Mouse (Mus musculus) CH12.LX (cell line): ENCODE results near the gene Cdk2ap2. TPM values are rescaled to one million over a fixed set of nuclear protein-coding genes. Genes with fewer than 3 reads are reported as not detected.

Experiments used
- DNase-seq: peaks from one replicate; pipeline ENCODE4 v3.0.0-alpha.2; 2013; ENCODE audit errors: extremely low read depth
- H3K27ac ChIP-seq: 2 replicates; pipeline ENCODE4 v1.5.1; 2012; ENCODE audit warnings: low read depth, mild to moderate bottlenecking, control low read depth, moderate library complexity; ENCODE audit not compliant: insufficient read depth
- H3K27me3 ChIP-seq: replicated peaks from 2 replicates; pipeline ENCODE3; 2012; ENCODE audit warnings: inconsistent platforms
- H3K36me3 ChIP-seq, 2 experiments: replicated peaks in 1 of 2; 2 replicates each; pipeline versions ENCODE3 to v1.6.1; 2012; ENCODE audit warnings: inconsistent platforms in 1 of 2, low read length in 1 of 2, mild to moderate bottlenecking in 1 of 2, mixed read lengths in 1 of 2, moderate library complexity in 1 of 2; ENCODE audit not compliant: control insufficient read depth in 1 of 2, insufficient read depth in 1 of 2
- H3K4me1 ChIP-seq, 2 experiments: 2 replicates each; pipeline ENCODE4 v1.6.1; 2012; ENCODE audit warnings: inconsistent platforms in 1 of 2, moderate library complexity in 1 of 2; ENCODE audit not compliant: insufficient read depth in 2 of 2, control insufficient read depth in 1 of 2
- H3K4me2 ChIP-seq: 2 replicates; pipeline ENCODE4 v1.6.1; 2012; ENCODE audit warnings: low read depth, mild to moderate bottlenecking, control low read depth; ENCODE audit not compliant: poor library complexity, insufficient read depth, severe bottlenecking
- H3K4me3 ChIP-seq, 3 experiments: fragments of 150-350 bp in 1 of 3; sonication (generic) in 1 of 3; replicated peaks in 1 of 3; 2 replicates each; pipeline versions ENCODE3 to v1.5.1; 2011 to 2012; ENCODE audit warnings: low read depth in 2 of 3, low read length in 2 of 3, mild to moderate bottlenecking in 2 of 3, moderate library complexity in 2 of 3, control low read depth in 1 of 3, improper control_type of control experiment in 1 of 3, inconsistent platforms in 1 of 3, mixed read lengths in 1 of 3; ENCODE audit not compliant: poor library complexity in 1 of 3
- H3K79me2 ChIP-seq: replicated peaks from 2 replicates; pipeline ENCODE4 v1.6.1; 2012; ENCODE audit warnings: mild to moderate bottlenecking, moderate library complexity; ENCODE audit not compliant: control insufficient read depth, poor library complexity, insufficient read depth, severe bottlenecking; ENCODE audit errors: extremely low read depth
- H3K9ac ChIP-seq: 2 replicates; pipeline ENCODE4 v1.6.1; 2012; ENCODE audit warnings: low read depth, mild to moderate bottlenecking, control low read depth, moderate library complexity; ENCODE audit not compliant: insufficient read depth
- H3K9me3 ChIP-seq: replicated peaks from 2 replicates; pipeline ENCODE3; 2012; ENCODE audit warnings: low read length, inconsistent platforms, mixed read lengths
- CHD1 ChIP-seq: IDR thresholded peaks from 2 replicates; pipeline ENCODE4 v1.6.1; 2012; ENCODE audit warnings: low read depth, low read length, improper control_type of control experiment, inconsistent platforms
- E2F4 ChIP-seq: IDR thresholded peaks from 2 replicates; pipeline ENCODE4 v1.6.1; 2011; ENCODE audit warnings: low read depth, low read length, improper control_type of control experiment; ENCODE audit not compliant: insufficient replicate concordance
- KAT2A ChIP-seq: IDR thresholded peaks from 2 replicates; pipeline ENCODE4 v1.6.1; 2012; ENCODE audit warnings: low read length, improper control_type of control experiment, inconsistent platforms; ENCODE audit not compliant: insufficient replicate concordance
- MAFK ChIP-seq: IDR thresholded peaks from 2 replicates; pipeline ENCODE4 v1.6.1; 2011; ENCODE audit warnings: low read length, improper control_type of control experiment; ENCODE audit not compliant: insufficient replicate concordance
- MAZ ChIP-seq: IDR thresholded peaks from 2 replicates; pipeline ENCODE4 v1.6.1; 2012; ENCODE audit warnings: low read depth, mild to moderate bottlenecking, inconsistent platforms, low read length, improper control_type of control experiment, moderate library complexity
- MEF2A ChIP-seq: IDR thresholded peaks from 2 replicates; pipeline ENCODE4 v1.6.1; 2014; ENCODE audit warnings: low read depth, mild to moderate bottlenecking, inconsistent platforms, low read length, improper control_type of control experiment, borderline replicate concordance
- MXI1 ChIP-seq: IDR thresholded peaks from 2 replicates; pipeline ENCODE4 v1.6.1; 2011; ENCODE audit warnings: mild to moderate bottlenecking, low read depth, low read length, improper control_type of control experiment
- PAX5 ChIP-seq: IDR thresholded peaks from 2 replicates; pipeline ENCODE4 v1.6.1; 2012; ENCODE audit warnings: low read length, inconsistent platforms, mixed read lengths
- POLR2AphosphoS2 ChIP-seq: IDR thresholded peaks from 2 replicates; pipeline ENCODE4 v1.6.1; 2011; ENCODE audit warnings: low read depth, low read length, improper control_type of control experiment
- SIN3A ChIP-seq: IDR thresholded peaks from 2 replicates; pipeline ENCODE4 v1.6.1; 2012; ENCODE audit warnings: low read length, improper control_type of control experiment, inconsistent platforms
- SMC3 ChIP-seq: IDR thresholded peaks from 2 replicates; pipeline ENCODE4 v1.6.1; 2011; ENCODE audit warnings: low read depth, low read length, improper control_type of control experiment
- TBP ChIP-seq: conservative IDR thresholded peaks from 2 replicates; pipeline ENCODE4 v1.6.1; 2011; ENCODE audit warnings: low read depth, low read length, improper control_type of control experiment
- UBTF ChIP-seq: IDR thresholded peaks from 2 replicates; pipeline ENCODE4 v1.6.1; 2012; ENCODE audit warnings: low read depth, mild to moderate bottlenecking, inconsistent platforms, low read length, improper control_type of control experiment, moderate library complexity
- ZC3H11A ChIP-seq: IDR thresholded peaks from 2 replicates; pipeline ENCODE4 v1.6.1; 2012; ENCODE audit warnings: low read depth, mild to moderate bottlenecking, inconsistent platforms, low read length, improper control_type of control experiment
- dilution Hi-C: fragments of 300-500 bp; cut with MboI; formaldehyde crosslinking; loops from 2 replicates; pipeline ENCODE4 v1.14.3; 2020; ENCODE audit warnings: low sequenced_read_pairs; ENCODE audit not compliant: extremely low pct_unique_long_range_greater_than_20kb, extremely low pct_ligation_motif_present
- in situ Hi-C: fragments of 300-500 bp; cut with MboI; formaldehyde crosslinking; loops from 3 replicates; pipeline ENCODE4 v1.14.3; 2019; ENCODE audit warnings: low sequenced_read_pairs, low pct_ligation_motif_present, low pct_unique_long_range_greater_than_20kb, mixed read lengths
- polyA plus RNA-seq: library from polyadenylated mRNA; unstranded; fragments of >175 nt; gene quantifications from 2 replicates; pipeline ENCODE4 v1.2.1, GENCODE M21; 2012; ENCODE audit warnings: low read depth; ENCODE audit not compliant: insufficient read length
- total RNA-seq, 2 experiments: library from RNA; depleted of rRNA; stranded (reverse); fragments of 300-350 nt in 1 of 2; fragments of >200 nt in 1 of 2; gene quantifications; 2 replicates each; pipeline ENCODE4 v1.2.3; 2012 to 2014

Gene Cdk2ap2
- total and polyA plus RNA-seq, 3 experiments: 63.4 to 69.5 (median 67.1) TPM

DNA sequence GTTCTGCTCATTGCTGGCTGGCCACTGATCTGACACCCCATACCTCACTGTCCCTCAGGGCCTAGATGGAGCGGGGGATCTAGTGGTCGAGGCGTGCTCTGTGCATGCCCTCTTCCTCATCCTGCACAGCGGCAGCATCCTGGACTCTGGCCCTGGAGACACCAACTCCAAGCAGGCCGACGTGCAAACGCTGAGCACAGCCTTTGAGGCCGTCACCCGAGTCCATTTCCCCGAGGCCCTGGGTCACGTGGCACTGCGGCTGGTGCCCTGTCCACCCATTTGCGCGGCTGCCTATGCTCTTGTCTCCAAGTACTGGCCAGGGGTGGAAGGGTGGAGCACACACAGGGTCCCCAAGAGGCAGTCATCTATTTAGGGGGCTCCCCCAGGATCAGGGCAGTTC, 9.7 kb downstream of the Cdk2ap2 start:
- Histone ChIP-seq H3K36me3 (peaks cover 76 to 94% of the 10 kb centered on the region in 2 experiments), H3K9ac (no peak overlapping the region), H3K4me3 (no peak overlapping the region)
- in situ Hi-C loops (no loop called here), dilution Hi-C loops (no loop called here)
- TF ChIP-seq MAFK: no peak
- no peak for TF ChIP-seq KAT2A
- no peak for TF ChIP-seq TBP
- TF ChIP-seq SIN3A: no peak
- TF ChIP-seq MAZ: no peak
- no peak for TF ChIP-seq MXI1
- TF ChIP-seq POLR2AphosphoS2: no peak
- no peak for TF ChIP-seq UBTF
- TF ChIP-seq PAX5: no peak
- TF ChIP-seq SMC3: no peak
- TF ChIP-seq, all 38 proteins: peak for 0
- H3K4me1 ChIP-seq: peaks cover 0 to 30% of the 10 kb centered on the region in 2 experiments; a peak in 2 of 4 replicates
- H3K9me3 ChIP-seq: no peaks in the 10 kb centered on the region
- no peaks in the 10 kb centered on the region for H3K27me3 ChIP-seq
- no peak for DNase-seq
- H3K79me2 ChIP-seq: no peaks in the 10 kb centered on the region
- no peak overlapping the region for H3K4me2 ChIP-seq
- H3K27ac ChIP-seq: no peak overlapping the region

DNA sequence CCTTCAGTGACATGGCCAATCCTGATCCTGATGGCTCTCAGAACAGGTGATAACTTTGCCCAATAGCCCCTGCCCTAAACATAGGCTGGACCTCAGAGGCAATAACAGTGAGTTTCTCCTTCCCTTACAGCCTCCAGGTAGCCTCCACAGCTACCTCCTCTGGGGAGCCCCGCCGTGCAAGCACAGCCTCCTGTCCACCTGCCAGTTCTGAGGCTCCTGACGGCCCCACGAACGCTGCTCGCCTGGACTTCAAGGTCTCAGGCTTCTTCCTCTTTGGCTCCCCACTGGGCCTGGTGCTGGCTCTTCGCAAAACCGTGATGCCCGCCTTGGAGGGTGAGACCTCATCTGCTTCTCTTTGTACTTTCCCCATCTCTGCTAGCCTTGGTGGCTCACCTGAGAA, 11.6 kb downstream of the Cdk2ap2 start:
- H3K36me3 ChIP-seq: peaks cover 78 to 93% of the 10 kb centered on the region in 2 experiments
- H3K4me1 ChIP-seq: peaks cover 10 to 26% of the 10 kb centered on the region in 2 experiments
- in situ Hi-C loops: no loop called here
- dilution Hi-C loops: no loop called here
- H3K27ac ChIP-seq: no peak overlapping the region
- H3K4me3 ChIP-seq: no peak overlapping the region
- H3K9me3 ChIP-seq: no peaks in the 10 kb centered on the region
- H3K79me2 ChIP-seq: no peaks in the 10 kb centered on the region
- DNase-seq: no peak
- no peak overlapping the region for H3K9ac ChIP-seq
- H3K27me3 ChIP-seq: no peaks in the 10 kb centered on the region
- no peak for TF ChIP-seq CHD1
- TF ChIP-seq TBP: no peak
- no peak for TF ChIP-seq MEF2A
- no peak for TF ChIP-seq ZC3H11A
- no peak for TF ChIP-seq MAZ
- no peak for TF ChIP-seq E2F4
- H3K4me2 ChIP-seq: no peak overlapping the region
